Mouse (Mus musculus) E14TG2a.4 (cell line): Measurements from ENCODE around the gene 1700028K03Rik.

Experiments used
- H3K27me3 ChIP-seq: 2 replicates; pipeline ENCODE4 v1.6.1; 2014; ENCODE audit warnings: low read length, control low read depth; ENCODE audit not compliant: insufficient read depth
- H3K36me3 ChIP-seq: 2 replicates; pipeline ENCODE4 v1.6.1; 2014; ENCODE audit warnings: low read length, control low read depth; ENCODE audit not compliant: insufficient read depth
- H3K4me1 ChIP-seq: replicated peaks from 2 replicates; pipeline ENCODE4 v1.6.1; 2014; ENCODE audit warnings: low read depth, low read length, control low read depth
- H3K4me3 ChIP-seq: replicated peaks from 2 replicates; pipeline ENCODE4 v1.5.1; 2014; ENCODE audit warnings: mild to moderate bottlenecking, low read length
- H3K9me3 ChIP-seq: 2 replicates; pipeline ENCODE4 v1.6.1; 2014; ENCODE audit warnings: low read length, control low read depth
- CTCF ChIP-seq: conservative IDR thresholded peaks from 2 replicates; pipeline ENCODE4 v1.5.1; 2014; ENCODE audit warnings: low read length
- NANOG ChIP-seq: IDR thresholded peaks from 2 replicates; pipeline ENCODE4 v1.6.1; 2014; ENCODE audit warnings: borderline replicate concordance, low read length, mixed read lengths
- POU5F1 ChIP-seq: IDR thresholded peaks from 2 replicates; pipeline ENCODE4 v1.6.1; 2014; ENCODE audit warnings: low read length, borderline replicate concordance

Gene 1700028K03Rik

DNA sequence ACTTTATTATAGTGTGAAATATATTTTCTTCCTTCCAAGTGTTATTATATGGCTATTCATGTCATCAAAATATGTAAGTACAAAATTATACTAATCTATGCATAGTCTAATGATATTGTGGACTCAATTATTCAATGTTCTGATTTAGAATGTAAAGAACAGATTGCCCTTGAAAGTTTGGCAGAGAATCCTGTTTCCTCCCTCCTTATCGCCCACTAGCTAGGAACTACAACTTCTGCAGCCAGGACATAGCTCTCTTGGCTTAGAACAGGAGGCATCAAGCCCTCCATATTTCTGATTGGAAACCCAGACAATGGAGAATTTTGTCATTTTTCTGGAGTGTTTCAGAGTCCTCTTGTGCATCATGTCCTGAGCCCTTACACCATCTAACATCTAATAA, 33.8 kb upstream of the 1700028K03Rik start:
- H3K9me3 ChIP-seq = no peaks in the 10 kb centered on the region
- H3K27me3 ChIP-seq = no peaks in the 10 kb centered on the region
- TF ChIP-seq POU5F1 = no peak
- no peak overlapping the region for H3K4me3 ChIP-seq
- H3K36me3 ChIP-seq = no peaks in the 10 kb centered on the region
- no peaks in the 10 kb centered on the region for H3K4me1 ChIP-seq

DNA sequence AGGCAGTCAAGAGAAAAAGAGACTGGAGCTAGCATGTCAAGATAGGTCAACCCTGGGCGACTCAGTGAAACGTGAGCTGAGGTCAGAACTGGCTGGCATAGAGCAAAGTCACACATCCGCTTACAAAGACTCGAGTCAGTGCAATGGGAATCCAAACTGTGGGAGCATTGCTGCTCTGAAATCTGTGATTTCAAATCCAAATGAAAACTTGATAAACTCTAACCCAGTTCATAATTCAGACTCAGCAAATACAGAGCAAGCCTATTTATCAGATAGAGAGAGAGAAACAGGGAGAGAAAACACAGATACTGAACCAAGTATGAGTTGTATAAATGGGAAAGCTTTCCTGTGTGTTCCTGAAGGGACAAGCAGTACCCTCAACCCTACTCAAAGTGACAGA, 27.2 kb upstream of the 1700028K03Rik start, which contains the start of gene Gm42669:
TSS of gene Gm42669 (plus strand) at position 301 of the 400 bp plus-strand sequence.
- Histone ChIP-seq H3K36me3 (no peaks in the 10 kb centered on the region), H3K4me3 (no peak within 1 kb of the TSS), H3K27me3 (no peaks in the 10 kb centered on the region), H3K4me1 (no peaks in the 10 kb centered on the region), H3K9me3 (no peaks in the 10 kb centered on the region)
- no peak for TF ChIP-seq CTCF
- TF ChIP-seq NANOG = no peak

DNA sequence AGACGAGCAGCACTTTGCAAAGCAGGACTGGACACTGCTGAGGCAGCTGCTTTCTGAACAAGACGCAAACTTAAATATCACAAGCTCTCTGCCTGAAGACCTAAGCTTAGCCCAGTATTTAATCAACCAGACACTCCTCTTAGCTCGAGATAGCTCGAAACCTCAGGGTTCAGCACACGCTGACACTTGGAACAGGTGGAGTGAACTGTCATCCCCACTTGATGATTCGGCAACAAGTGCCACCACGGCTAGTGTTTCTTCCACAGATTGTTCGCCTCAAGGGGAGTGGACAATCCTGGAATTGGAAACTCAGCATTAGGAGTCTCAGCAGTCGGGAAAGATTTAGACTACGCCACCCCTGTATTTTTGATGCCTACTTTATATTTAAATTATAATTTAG, 24.0 kb upstream of the 1700028K03Rik start:
- no peak overlapping the region for H3K4me3 ChIP-seq
- no peaks in the 10 kb centered on the region for H3K9me3 ChIP-seq
- no peaks in the 10 kb centered on the region for H3K27me3 ChIP-seq
- no peaks in the 10 kb centered on the region for H3K4me1 ChIP-seq
- TF ChIP-seq POU5F1 = no peak
- no peak for TF ChIP-seq CTCF
- no peak for TF ChIP-seq NANOG
- H3K36me3 ChIP-seq = no peaks in the 10 kb centered on the region

DNA sequence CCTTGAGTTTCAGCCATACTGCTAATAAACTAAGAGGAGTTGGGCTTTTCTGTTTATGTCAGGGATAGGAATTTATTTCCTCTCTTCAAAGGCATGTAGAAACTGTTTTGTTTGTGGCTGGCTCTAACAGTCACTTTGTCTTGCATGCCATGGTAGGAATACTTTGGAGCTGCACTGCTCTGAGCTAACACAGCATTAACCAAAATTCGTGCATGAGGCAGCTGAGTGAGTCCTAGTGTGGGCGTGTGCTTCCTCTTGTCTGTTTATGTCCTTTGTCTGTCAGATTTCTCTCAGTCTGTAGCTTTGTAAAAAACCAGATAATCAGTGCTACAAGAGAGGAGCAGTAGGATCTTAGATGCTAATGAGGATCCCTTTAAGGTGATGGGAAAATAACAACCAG, 23.2 kb upstream of the 1700028K03Rik start:
- H3K4me1 ChIP-seq = no peaks in the 10 kb centered on the region
- H3K4me3 ChIP-seq = no peak overlapping the region
- no peaks in the 10 kb centered on the region for H3K27me3 ChIP-seq
- H3K9me3 ChIP-seq = no peaks in the 10 kb centered on the region
- no peak for TF ChIP-seq CTCF
- no peak for TF ChIP-seq POU5F1
- no peak for TF ChIP-seq NANOG
- H3K36me3 ChIP-seq = no peaks in the 10 kb centered on the region

DNA sequence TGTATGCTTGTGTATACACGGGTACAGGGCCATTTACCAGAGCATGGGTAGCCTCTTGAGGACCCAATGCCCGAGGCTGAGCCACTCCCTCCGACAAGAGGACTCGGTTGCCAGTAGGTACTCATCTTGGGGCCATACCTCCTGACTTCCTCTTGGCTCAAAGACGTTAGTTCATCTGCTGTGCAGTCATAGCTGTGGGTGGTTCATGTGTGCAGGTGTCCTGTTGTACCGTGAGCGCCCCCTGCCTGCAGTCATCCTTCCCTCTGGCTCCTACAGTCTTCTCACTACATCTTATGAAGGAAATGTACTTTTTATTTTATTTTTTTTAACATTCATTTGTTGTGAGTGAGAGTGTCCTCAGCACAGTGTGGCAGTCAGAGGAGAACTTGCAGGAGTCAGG, 20.9 kb upstream of the 1700028K03Rik start:
- H3K9me3 ChIP-seq = no peaks in the 10 kb centered on the region
- TF ChIP-seq NANOG (no peak), CTCF (peak; percentile 63)
- no peaks in the 10 kb centered on the region for H3K27me3 ChIP-seq
- no peak overlapping the region for H3K4me3 ChIP-seq
- no peaks in the 10 kb centered on the region for H3K4me1 ChIP-seq
- no peaks in the 10 kb centered on the region for H3K36me3 ChIP-seq

DNA sequence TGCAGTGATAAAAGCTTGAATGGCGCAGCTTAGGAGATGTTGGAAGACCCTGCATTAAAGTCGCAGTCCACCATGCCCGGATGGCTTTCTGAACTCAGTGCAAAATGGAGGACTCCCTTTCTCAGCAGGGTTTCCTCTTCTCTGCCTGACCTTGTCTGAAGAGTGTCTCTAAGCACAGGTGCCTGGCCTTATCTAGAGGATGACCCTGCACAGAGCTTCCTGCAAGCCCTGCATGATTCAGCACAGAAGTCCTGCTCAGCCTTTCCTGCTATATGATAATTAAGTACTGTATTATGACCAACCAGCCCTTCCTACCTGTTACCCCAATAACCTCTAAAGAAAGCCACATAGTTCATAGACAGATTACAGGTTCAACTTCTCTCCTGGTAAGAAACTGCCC, 19.1 kb upstream of the 1700028K03Rik start:
- no peaks in the 10 kb centered on the region for H3K4me1 ChIP-seq
- no peaks in the 10 kb centered on the region for H3K36me3 ChIP-seq
- H3K4me3 ChIP-seq = no peak overlapping the region
- H3K9me3 ChIP-seq = no peaks in the 10 kb centered on the region
- no peak for TF ChIP-seq POU5F1
- no peak for TF ChIP-seq NANOG
- no peak for TF ChIP-seq CTCF
- no peaks in the 10 kb centered on the region for H3K27me3 ChIP-seq

DNA sequence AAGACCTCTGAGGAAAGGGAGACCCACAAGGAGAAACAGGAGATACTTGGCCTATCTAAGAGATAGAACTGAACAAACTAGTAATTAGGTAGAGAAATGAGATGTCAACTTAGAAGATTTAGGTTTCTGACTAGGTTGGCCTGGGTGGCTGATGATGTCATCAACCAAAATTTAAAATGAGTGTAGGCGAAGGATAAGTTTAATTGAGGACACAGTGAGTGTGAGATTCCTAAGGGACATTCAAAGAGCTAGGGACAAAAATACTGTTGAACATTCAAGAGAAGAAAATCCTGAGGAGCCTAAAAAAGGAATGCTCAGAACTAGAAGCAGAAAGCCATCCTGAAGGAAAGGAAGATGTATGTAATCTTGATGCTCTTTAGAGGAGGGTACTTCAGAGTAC, 18.4 kb upstream of the 1700028K03Rik start:
- no peaks in the 10 kb centered on the region for H3K36me3 ChIP-seq
- no peaks in the 10 kb centered on the region for H3K9me3 ChIP-seq
- no peak overlapping the region for H3K4me3 ChIP-seq
- no peaks in the 10 kb centered on the region for H3K4me1 ChIP-seq
- H3K27me3 ChIP-seq = no peaks in the 10 kb centered on the region
- TF ChIP-seq CTCF (no peak), POU5F1 (no peak), NANOG (no peak)

DNA sequence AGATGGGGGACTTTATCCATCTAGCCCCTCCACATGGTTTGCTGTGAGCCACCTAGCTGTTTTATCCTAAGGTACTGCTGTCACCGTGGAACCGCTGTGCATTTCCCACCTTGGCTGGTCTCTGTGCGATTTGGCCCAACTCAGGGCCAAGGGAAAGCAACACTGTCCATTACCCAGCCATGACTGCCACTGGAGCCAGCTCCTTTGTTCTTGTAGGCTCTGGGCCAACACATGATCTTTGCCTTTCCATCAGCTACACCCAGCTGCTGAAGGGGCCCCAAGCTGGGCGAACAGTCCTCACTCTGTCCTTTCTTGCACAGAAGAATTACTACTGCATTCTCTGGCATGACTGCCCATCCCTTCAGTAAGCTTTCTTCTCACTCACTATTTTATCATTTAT, 15.9 kb upstream of the 1700028K03Rik start:
- H3K36me3 ChIP-seq = no peaks in the 10 kb centered on the region
- no peaks in the 10 kb centered on the region for H3K4me1 ChIP-seq
- no peaks in the 10 kb centered on the region for H3K9me3 ChIP-seq
- no peaks in the 10 kb centered on the region for H3K27me3 ChIP-seq
- H3K4me3 ChIP-seq = no peak overlapping the region
- TF ChIP-seq POU5F1 (no peak), NANOG (no peak), CTCF (no peak)

DNA sequence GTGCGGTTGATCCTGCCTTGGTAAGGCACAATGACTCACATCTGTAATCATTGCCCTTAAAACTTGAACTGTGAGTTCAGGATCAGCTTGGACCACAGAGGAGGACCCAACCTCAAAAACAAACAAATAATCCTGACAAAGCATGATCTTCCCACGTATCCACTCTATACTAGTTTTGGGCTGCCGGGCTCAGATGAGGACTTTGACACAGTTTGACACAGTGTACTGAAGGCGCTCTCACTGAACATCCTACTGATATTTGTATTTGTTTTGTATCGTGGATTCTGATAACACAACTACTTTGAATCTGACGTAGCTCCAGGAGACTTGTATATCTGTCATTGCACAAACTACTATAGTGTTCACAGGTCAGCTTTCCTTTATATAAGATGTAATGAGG, 13.1 kb upstream of the 1700028K03Rik start:
- H3K9me3 ChIP-seq = no peaks in the 10 kb centered on the region
- H3K4me1 ChIP-seq = no peaks in the 10 kb centered on the region
- H3K27me3 ChIP-seq = no peaks in the 10 kb centered on the region
- H3K4me3 ChIP-seq = no peak overlapping the region
- no peaks in the 10 kb centered on the region for H3K36me3 ChIP-seq
- TF ChIP-seq NANOG (no peak), CTCF (no peak), POU5F1 (no peak)

DNA sequence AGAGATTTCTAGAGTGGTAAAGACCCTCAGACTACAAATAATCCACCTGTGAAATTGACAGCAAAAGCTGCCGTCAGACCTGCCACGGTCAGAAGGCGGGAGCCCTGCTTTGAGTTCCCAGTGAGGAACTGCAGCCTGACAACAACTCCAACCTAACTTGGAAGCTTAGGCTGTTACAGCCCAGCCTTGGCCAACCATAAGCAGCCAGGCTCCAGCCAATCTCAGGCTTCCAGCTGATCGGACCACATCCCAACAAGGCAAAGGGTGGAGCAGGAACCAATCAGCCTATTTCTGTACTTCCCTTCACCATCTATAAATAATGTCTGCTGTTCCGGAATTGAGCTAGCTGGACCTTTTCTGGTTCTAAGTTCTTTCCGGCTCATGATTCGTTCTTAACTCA, 12.6 kb upstream of the 1700028K03Rik start:
- no peaks in the 10 kb centered on the region for H3K36me3 ChIP-seq
- H3K27me3 ChIP-seq = no peaks in the 10 kb centered on the region
- TF ChIP-seq POU5F1 = no peak
- TF ChIP-seq NANOG = no peak
- TF ChIP-seq CTCF = no peak
- H3K4me1 ChIP-seq = no peaks in the 10 kb centered on the region
- H3K4me3 ChIP-seq = no peak overlapping the region
- H3K9me3 ChIP-seq = no peaks in the 10 kb centered on the region
